Mouse (Mus musculus): ENCODE measurements around the gene Parp14. TPM values are rescaled to one million over a fixed set of nuclear protein-coding genes. Genes with fewer than 3 reads are reported as not detected.

The Parp14 gene
- polyA plus RNA-seq, 1 experiment, result 0.02 TPM

DNA sequence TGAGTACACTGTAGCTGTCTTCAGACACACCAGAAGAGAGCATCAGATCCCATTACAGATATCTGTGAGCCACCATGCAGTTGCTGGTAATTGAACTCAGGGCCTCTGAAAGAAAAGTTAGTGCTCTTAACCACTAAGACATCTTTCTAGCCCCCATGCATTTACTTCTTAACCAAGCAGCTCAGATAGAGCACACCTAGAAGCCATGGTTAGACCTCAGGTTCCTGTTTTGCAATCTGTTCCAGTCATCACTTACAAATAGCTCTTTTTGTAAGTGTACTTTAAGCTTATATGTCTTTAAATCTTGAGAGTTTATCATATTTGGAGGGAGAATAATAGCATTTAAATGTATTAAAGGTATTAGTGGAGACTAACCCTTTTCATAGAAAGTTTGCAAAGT, 24.2 kb downstream of the Parp14 start:
- H3K36me3 ChIP-seq (ENCODE audit: control insufficient read depth, insufficient read depth), result no peaks in the 10 kb centered on the region
- H3ac ChIP-seq (ENCODE audit: control insufficient read depth, insufficient read length, low read depth), result no peak overlapping the region
- H3K27me3 ChIP-seq (ENCODE audit: control insufficient read depth, insufficient read depth, insufficient read length), result peaks cover 4% of the 10 kb centered on the region
- no peaks in the 10 kb centered on the region for H3K79me3 ChIP-seq (ENCODE audit: low read depth)
- H3K79me2 ChIP-seq (ENCODE audit: control insufficient read depth, insufficient read depth), result no peaks in the 10 kb centered on the region
- TF ChIP-seq MAX (IDR thresholded peaks at IDR 0.05) (no peak), MYOG (IDR thresholded peaks at IDR 0.05; ENCODE audit: control insufficient read depth, extremely low read depth, insufficient read length) (no peak), USF1 (IDR thresholded peaks at IDR 0.05; ENCODE audit: low read depth) (no peak), CEBPB (IDR thresholded peaks at IDR 0.05; ENCODE audit: low read depth) (no peak), MYOD1 (IDR thresholded peaks at IDR 0.05; ENCODE audit: control insufficient read depth, insufficient read length, low read depth) (no peak), CTCF (IDR thresholded peaks at IDR 0.05; ENCODE audit: control insufficient read depth, insufficient read depth, insufficient read length) (no peak), FOSL1 (IDR thresholded peaks at IDR 0.05; ENCODE audit: insufficient read depth, low read length, poor library complexity, severe bottlenecking) (no peak)
- H3K4me3 ChIP-seq (ENCODE audit: insufficient read depth, poor library complexity, severe bottlenecking), result no peak overlapping the region

DNA sequence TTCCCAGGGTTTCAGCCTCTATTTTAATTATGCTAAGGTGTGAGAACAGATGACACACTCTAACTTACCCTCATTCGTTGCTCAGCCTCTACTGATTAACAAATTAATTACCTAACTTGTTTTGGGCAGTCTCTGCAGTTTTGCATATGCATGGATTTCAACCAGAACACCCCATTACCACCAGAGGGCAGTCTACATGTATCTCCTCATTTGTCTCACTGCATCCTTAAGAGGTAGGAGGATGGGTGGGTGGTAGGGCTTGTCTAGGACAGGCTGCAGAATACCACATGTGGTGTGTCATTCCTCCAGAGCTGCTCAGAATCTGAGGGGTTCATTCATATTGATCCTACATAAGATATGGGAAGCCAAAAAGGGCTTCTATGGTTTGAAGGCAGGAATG, 31.7 kb downstream of the Parp14 start:
- Histone ChIP-seq H3ac (ENCODE audit: control insufficient read depth, insufficient read length, low read depth) (no peak overlapping the region), H3K27me3 (ENCODE audit: control insufficient read depth, insufficient read depth, insufficient read length) (peaks cover 4% of the 10 kb centered on the region), H3K4me3 (ENCODE audit: insufficient read depth, poor library complexity, severe bottlenecking) (no peak overlapping the region), H3K36me3 (ENCODE audit: control insufficient read depth, insufficient read depth) (no peaks in the 10 kb centered on the region), H3K79me3 (ENCODE audit: low read depth) (no peaks in the 10 kb centered on the region), H3K79me2 (ENCODE audit: control insufficient read depth, insufficient read depth) (no peaks in the 10 kb centered on the region)
- TF ChIP-seq CTCF (IDR thresholded peaks at IDR 0.05; ENCODE audit: control insufficient read depth, insufficient read depth, insufficient read length) (no peak), CEBPB (IDR thresholded peaks at IDR 0.05; ENCODE audit: low read depth) (no peak), USF1 (IDR thresholded peaks at IDR 0.05; ENCODE audit: low read depth) (no peak), MAX (IDR thresholded peaks at IDR 0.05) (no peak), FOSL1 (IDR thresholded peaks at IDR 0.05; ENCODE audit: insufficient read depth, low read length, poor library complexity, severe bottlenecking) (no peak), MYOG (IDR thresholded peaks at IDR 0.05; ENCODE audit: control insufficient read depth, extremely low read depth, insufficient read length) (no peak), MYOD1 (IDR thresholded peaks at IDR 0.05; ENCODE audit: control insufficient read depth, insufficient read length, low read depth) (no peak)

DNA sequence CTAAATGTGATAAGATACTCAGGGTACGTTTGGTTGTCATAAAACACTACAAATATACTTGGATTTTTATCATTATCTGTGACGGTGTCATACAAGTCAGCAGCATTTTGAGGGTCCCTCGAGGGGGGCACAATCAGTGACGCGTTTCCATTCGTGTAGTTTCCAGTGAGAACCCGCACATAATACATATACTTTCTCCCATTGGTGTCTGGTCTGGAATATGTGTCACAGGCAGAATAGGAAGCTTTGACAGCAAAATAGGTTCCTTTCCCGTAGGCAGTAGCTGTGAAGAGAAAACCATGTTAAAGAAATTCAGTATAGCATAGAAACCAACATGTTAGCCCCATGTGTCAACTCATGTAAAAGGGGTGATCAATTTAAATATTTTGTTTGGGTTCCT, 36.7 kb downstream of the Parp14 start:
- H3K27me3 ChIP-seq (ENCODE audit: control insufficient read depth, insufficient read depth, insufficient read length), result no peaks in the 10 kb centered on the region
- TF ChIP-seq MYOG (IDR thresholded peaks at IDR 0.05; ENCODE audit: control insufficient read depth, extremely low read depth, insufficient read length) (no peak), FOSL1 (IDR thresholded peaks at IDR 0.05; ENCODE audit: insufficient read depth, low read length, poor library complexity, severe bottlenecking) (no peak), MAX (IDR thresholded peaks at IDR 0.05) (no peak), USF1 (IDR thresholded peaks at IDR 0.05; ENCODE audit: low read depth) (no peak), CEBPB (IDR thresholded peaks at IDR 0.05; ENCODE audit: low read depth) (no peak), MYOD1 (IDR thresholded peaks at IDR 0.05; ENCODE audit: control insufficient read depth, insufficient read length, low read depth) (no peak), CTCF (IDR thresholded peaks at IDR 0.05; ENCODE audit: control insufficient read depth, insufficient read depth, insufficient read length) (no peak)
- H3ac ChIP-seq (ENCODE audit: control insufficient read depth, insufficient read length, low read depth), result no peak overlapping the region
- H3K36me3 ChIP-seq (ENCODE audit: control insufficient read depth, insufficient read depth), result no peaks in the 10 kb centered on the region
- no peaks in the 10 kb centered on the region for H3K79me3 ChIP-seq (ENCODE audit: low read depth)
- no peaks in the 10 kb centered on the region for H3K79me2 ChIP-seq (ENCODE audit: control insufficient read depth, insufficient read depth)
- H3K4me3 ChIP-seq (ENCODE audit: insufficient read depth, poor library complexity, severe bottlenecking), result no peak overlapping the region

DNA sequence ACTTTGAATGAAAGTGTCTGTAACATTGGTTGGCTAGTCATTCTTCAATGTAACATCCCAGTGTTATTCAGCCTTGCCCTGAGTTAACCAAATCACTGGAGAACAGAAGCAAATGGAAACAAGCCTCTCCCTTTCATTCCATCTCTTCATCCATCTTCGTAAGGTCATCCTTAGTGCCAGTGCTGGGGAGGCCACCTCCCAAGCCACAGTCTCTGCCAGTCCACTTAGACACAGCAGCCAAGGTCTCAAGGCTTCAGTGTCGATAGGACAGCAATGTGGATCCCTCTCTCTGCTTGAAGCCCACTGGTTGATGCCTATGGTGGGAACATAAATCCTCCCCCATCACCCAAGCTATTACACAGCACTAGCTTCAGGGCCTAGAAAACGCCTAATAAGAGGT, 38.4 kb downstream of the Parp14 start:
- Histone ChIP-seq H3K4me3 (ENCODE audit: insufficient read depth, poor library complexity, severe bottlenecking) (no peak overlapping the region), H3K79me3 (ENCODE audit: low read depth) (no peaks in the 10 kb centered on the region), H3K36me3 (ENCODE audit: control insufficient read depth, insufficient read depth) (no peaks in the 10 kb centered on the region), H3ac (ENCODE audit: control insufficient read depth, insufficient read length, low read depth) (no peak overlapping the region), H3K27me3 (ENCODE audit: control insufficient read depth, insufficient read depth, insufficient read length) (no peaks in the 10 kb centered on the region), H3K79me2 (ENCODE audit: control insufficient read depth, insufficient read depth) (no peaks in the 10 kb centered on the region)
- no peak for TF ChIP-seq USF1 (IDR thresholded peaks at IDR 0.05; ENCODE audit: low read depth)
- no peak for TF ChIP-seq FOSL1 (IDR thresholded peaks at IDR 0.05; ENCODE audit: insufficient read depth, low read length, poor library complexity, severe bottlenecking)
- TF ChIP-seq MAX (IDR thresholded peaks at IDR 0.05), result no peak
- TF ChIP-seq MYOD1 (IDR thresholded peaks at IDR 0.05; ENCODE audit: control insufficient read depth, insufficient read length, low read depth), result no peak

DNA sequence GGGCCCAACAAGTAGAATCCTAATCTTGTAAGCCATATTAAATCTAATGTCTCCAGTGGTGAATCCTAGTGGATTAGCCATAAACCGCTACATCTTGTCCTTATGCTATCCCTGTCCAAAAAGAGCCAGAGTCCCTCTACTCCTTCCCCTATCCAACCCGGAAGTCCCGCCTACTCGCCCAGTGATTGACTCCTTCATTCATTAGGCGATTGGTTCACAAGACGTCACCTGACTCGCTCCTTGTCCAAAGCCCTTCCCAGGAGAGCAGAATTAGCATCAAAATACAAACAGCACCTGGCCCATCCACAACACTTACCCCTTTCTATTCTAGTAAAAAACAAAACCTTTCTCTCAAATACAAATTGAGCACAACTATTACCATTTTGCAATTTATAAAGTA, 41.3 kb downstream of the Parp14 start:
- H3K79me3 ChIP-seq (ENCODE audit: low read depth), result no peaks in the 10 kb centered on the region
- no peaks in the 10 kb centered on the region for H3K79me2 ChIP-seq (ENCODE audit: control insufficient read depth, insufficient read depth)
- no peak overlapping the region for H3ac ChIP-seq (ENCODE audit: control insufficient read depth, insufficient read length, low read depth)
- H3K4me3 ChIP-seq (ENCODE audit: insufficient read depth, poor library complexity, severe bottlenecking), result no peak overlapping the region
- no peaks in the 10 kb centered on the region for H3K36me3 ChIP-seq (ENCODE audit: control insufficient read depth, insufficient read depth)
- TF ChIP-seq CTCF (IDR thresholded peaks at IDR 0.05; ENCODE audit: control insufficient read depth, insufficient read depth, insufficient read length) (no peak), FOSL1 (IDR thresholded peaks at IDR 0.05; ENCODE audit: insufficient read depth, low read length, poor library complexity, severe bottlenecking) (no peak), MYOD1 (IDR thresholded peaks at IDR 0.05; ENCODE audit: control insufficient read depth, insufficient read length, low read depth) (no peak), USF1 (IDR thresholded peaks at IDR 0.05; ENCODE audit: low read depth) (no peak), MYOG (IDR thresholded peaks at IDR 0.05; ENCODE audit: control insufficient read depth, extremely low read depth, insufficient read length) (no peak)
- H3K27me3 ChIP-seq (ENCODE audit: control insufficient read depth, insufficient read depth, insufficient read length), result no peaks in the 10 kb centered on the region

Data from C2C12 (cell line).